Mouse (Mus musculus) Patski (cell line): ENCODE data around the gene Unc5cl. TPM values are rescaled to one million over a fixed set of nuclear protein-coding genes. Genes with fewer than 3 reads are reported as not detected.
A peak's percentile ranks its signal among the peaks of the same experiment; 100 is the strongest.

Experiments used
- ATAC-seq: fragments of 100-300 bp; one replicate; pipeline ENCODE4 v1.8.0; 2021
- CTCF ChIA-PET: fragments of 350-600 bp; sonication (Branson Sonifier 250); formaldehyde crosslinking; loops from one replicate; lab custom pipeline; 2022; ENCODE audit warnings: inconsistent platforms; lab: Charles Lee
- POLR2A ChIA-PET: fragments of 350-600 bp; sonication (Branson Sonifier 250); formaldehyde crosslinking; loops from one replicate; lab custom pipeline; 2022; ENCODE audit warnings: antibody characterized with exemption, inconsistent platforms; lab: Charles Lee
- DNase-seq: peaks from one replicate; pipeline ENCODE4 v3.0.0-alpha.2; 2011; ENCODE audit warnings: low read depth, low spot score
- H3K27me3 ChIP-seq: fragments of 371-371 bp; one replicate; pipeline ENCODE4 v1.5.1; 2021
- CTCF ChIP-seq: fragments of 100-300 bp; IDR thresholded peaks from one replicate; pipeline ENCODE4 v1.5.1; 2021
- in situ Hi-C: fragments of 300-500 bp; cut with MboI; formaldehyde crosslinking; loops from 3 replicates; pipeline ENCODE4 v1.11.1; 2018; ENCODE audit warnings: low pct_unique_long_range_greater_than_20kb, mixed read lengths
- polyA plus RNA-seq: library from polyadenylated mRNA; unstranded; gene quantifications from one replicate; pipeline ENCODE4 v1.2.3, GENCODE M21; 2021

The Unc5cl gene
- polyA plus RNA-seq, 1 experiment from 2014 or later, result 0.05 TPM

GRCm38 (mm10) chr17:48417521-48417920 is 37.2 kb upstream of the Unc5cl start:
- in situ Hi-C loops, result loop anchor here (10.0 kb wide), 1 partner anchor 987 kb away; no protein-coding TSS in a partner anchor
- TF ChIP-seq CTCF, result no peak
- DNase-seq (no peak), ATAC-seq (no peak)
- H3K27me3 ChIP-seq, result no peaks in the 10 kb centered on the region
- ChIA-PET POLR2A (no interaction called here), CTCF (interaction anchor here (1.4 to 1.9 kb wide), 2 partner anchors 50 to 185 kb away, joined by 4 to 5 read pairs; no protein-coding TSS in a partner anchor)

DNA sequence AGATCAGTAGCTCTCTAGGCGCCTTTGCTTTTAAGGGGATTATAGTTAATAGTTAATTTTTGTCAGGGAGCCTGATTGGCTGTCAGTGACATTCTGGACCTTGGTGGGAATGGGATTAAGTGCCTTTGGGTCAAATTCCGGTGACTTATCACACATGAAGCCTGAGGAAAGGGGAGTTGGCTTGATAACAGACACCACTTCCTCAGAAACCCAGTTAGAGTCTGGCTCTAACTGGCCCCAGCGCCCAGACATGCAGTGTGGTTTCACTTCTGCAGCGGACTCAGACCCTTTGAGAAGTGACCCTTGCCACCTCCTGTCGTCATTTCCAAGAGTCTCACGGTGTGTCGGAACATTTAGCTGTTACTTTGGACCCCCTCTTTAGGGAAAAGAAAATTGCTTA is 36.5 kb upstream of the Unc5cl start:
- DNase-seq (no peak), ATAC-seq (peak; percentile 27)
- ChIA-PET POLR2A (no interaction called here), CTCF (interaction anchor here (1.4 to 1.9 kb wide), 2 partner anchors 49 to 184 kb away, joined by 4 to 5 read pairs; no protein-coding TSS in a partner anchor)
- in situ Hi-C loops, result loop anchor here (10.0 kb wide), 1 partner anchor 987 kb away; no protein-coding TSS in a partner anchor
- no peaks in the 10 kb centered on the region for H3K27me3 ChIP-seq
- no peak for TF ChIP-seq CTCF

DNA sequence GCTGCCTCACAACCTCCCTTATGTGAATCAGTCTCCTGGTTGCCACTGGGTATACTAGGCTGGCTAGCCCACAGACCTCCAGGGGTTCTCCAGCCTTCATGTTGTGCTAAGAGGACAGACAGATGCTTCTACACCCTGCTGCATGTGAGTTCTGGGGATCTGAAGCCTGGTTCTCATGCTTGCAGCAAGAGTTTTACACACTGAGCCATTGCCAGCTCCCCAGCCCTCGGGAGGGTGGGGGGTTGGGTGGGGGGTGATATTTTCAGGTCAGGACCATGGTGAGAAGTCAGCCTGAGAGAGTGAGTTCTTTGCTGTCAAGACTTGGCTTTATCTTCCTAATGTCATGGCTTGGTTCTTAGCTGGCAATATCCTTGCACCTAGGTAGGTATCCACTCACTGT is 35.9 kb upstream of the Unc5cl start:
- no peaks in the 10 kb centered on the region for H3K27me3 ChIP-seq
- in situ Hi-C loops, result loop anchor here (10.0 kb wide), 1 partner anchor 986 kb away; no protein-coding TSS in a partner anchor
- DNase-seq (no peak), ATAC-seq (no peak)
- TF ChIP-seq CTCF, result no peak
- ChIA-PET CTCF (interaction anchor here (1.4 to 1.9 kb wide), 2 partner anchors 49 to 183 kb away, joined by 4 to 5 read pairs; no protein-coding TSS in a partner anchor), POLR2A (no interaction called here)

DNA sequence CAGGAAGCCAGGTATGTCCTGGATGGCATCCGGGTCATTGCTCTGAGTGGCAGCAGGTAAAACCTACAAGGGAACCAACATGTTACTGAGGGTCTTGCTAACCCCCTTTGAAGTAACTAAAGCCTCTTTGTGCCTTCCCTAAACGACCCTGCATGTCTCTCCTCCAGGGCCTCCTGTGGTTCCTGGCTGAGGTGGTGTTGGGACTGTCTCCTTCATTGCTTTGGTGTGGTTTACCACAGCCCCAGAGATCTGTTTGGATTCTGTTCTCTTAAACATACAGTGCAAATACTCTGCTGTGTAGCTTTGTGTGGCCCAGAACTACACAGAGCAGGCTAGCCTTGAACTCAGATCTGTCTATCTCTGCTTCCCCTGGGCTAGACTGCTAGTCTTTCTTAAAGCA is 35.1 kb upstream of the Unc5cl start:
- no peak for TF ChIP-seq CTCF
- in situ Hi-C loops, result loop anchor here (10.0 kb wide), 1 partner anchor 985 kb away; no protein-coding TSS in a partner anchor
- ATAC-seq (no peak), DNase-seq (no peak)
- CTCF ChIA-PET, result interaction anchor here (1.9 kb wide), 1 partner anchor 48 kb away, joined by 5 read pairs; no protein-coding TSS in a partner anchor
- POLR2A ChIA-PET, result no interaction called here
- H3K27me3 ChIP-seq, result no peaks in the 10 kb centered on the region

GRCm38 (mm10) chr17:48424237-48424636 is 30.5 kb upstream of the Unc5cl start:
- CTCF ChIA-PET, result no interaction called here
- no peak for DNase-seq
- POLR2A ChIA-PET, result no interaction called here
- in situ Hi-C loops, result no loop called here
- no peak for TF ChIP-seq CTCF
- H3K27me3 ChIP-seq, result no peaks in the 10 kb centered on the region
- ATAC-seq, result no peak

- no peaks in the 10 kb centered on the region for H3K27me3 ChIP-seq
- in situ Hi-C loops, result no loop called here
- no peak for DNase-seq
- no peak for TF ChIP-seq CTCF
- no peak for ATAC-seq
- ChIA-PET POLR2A (no interaction called here), CTCF (interaction anchor here (0.9 kb wide), 1 partner anchor 16 kb away, joined by 3 read pairs; no protein-coding TSS in a partner anchor)
Observed at GRCm38 (mm10) chr17:48425823-48426612, 28.7 kb upstream of the Unc5cl start.

GRCm38 (mm10) chr17:48426991-48427750 is 27.5 kb upstream of the Unc5cl start:
- no peak for ATAC-seq
- in situ Hi-C loops, result no loop called here
- no peaks in the 10 kb centered on the region for H3K27me3 ChIP-seq
- DNase-seq, result no peak
- TF ChIP-seq CTCF, result no peak
- CTCF ChIA-PET, result no interaction called here
- POLR2A ChIA-PET, result no interaction called here

DNA sequence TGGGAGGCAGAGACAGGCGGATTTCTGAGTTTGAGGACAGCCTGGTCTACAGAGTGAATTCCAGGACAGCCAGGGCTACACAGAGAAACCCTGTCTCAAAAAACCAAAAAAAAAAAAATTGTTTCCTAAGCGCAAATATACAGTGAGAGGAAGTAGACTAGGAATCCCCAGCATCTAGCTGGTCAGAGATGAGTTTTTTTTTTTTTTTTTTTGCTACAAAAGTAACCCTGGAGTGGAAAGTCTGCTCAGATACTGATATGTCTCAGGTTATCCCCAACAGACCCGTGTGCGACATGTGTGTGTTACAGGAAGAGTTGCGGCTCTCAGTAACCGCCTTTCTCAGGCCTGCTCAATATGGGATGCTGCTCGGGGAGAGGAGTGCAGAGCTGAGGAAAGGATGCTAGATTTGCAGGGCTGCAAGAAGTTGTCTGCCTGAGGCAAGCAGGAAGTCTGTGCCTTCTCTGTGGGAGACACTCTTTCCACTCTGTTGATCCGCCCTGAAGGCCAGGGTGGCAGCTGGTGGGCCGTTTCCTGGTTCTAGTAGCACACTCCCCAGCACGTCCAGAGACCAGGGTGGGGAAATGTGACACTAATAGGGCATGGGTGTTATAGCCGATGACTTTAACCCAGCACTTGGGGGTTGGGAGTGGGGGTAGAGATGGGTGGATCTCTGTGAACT is 26.7 kb upstream of the Unc5cl start:
- ChIA-PET POLR2A (no interaction called here), CTCF (no interaction called here)
- peak; percentile 37 for ATAC-seq
- DNase-seq, result no peak
- no peak for TF ChIP-seq CTCF
- in situ Hi-C loops, result no loop called here
- no peaks in the 10 kb centered on the region for H3K27me3 ChIP-seq

- TF ChIP-seq CTCF, result no peak
- DNase-seq (no peak), ATAC-seq (peak; percentile 86)
- H3K27me3 ChIP-seq, result no peaks in the 10 kb centered on the region
- CTCF ChIA-PET, result interaction anchor here (2.3 kb wide), 1 partner anchor 12 kb away, joined by 8 read pairs; no protein-coding TSS in a partner anchor
- in situ Hi-C loops, result no loop called here
- POLR2A ChIA-PET, result no interaction called here
Observed at GRCm38 (mm10) chr17:48430394-48430793, 24.3 kb upstream of the Unc5cl start.

DNA sequence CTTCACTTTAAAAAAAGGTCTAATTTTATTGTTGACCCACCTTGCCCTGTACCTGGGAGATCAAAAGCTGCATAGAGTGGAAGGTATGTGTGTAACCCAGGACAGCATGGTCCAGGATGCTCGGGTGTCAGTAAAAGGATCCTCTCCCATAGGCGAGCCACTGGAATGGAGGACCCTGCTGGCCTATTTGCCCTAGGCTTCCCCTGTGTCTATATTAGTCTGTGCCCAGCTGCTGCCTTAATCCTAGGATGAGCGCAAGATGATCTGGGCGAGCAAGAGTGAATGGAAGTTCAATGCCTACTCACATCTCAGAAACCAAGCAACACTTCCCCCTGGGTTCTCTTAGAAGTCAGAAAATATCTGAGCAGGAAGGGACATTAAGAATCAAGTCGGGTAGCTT is 23.6 kb upstream of the Unc5cl start:
- no peaks in the 10 kb centered on the region for H3K27me3 ChIP-seq
- CTCF ChIA-PET, result interaction anchor here (2.3 kb wide), 1 partner anchor 12 kb away, joined by 8 read pairs; no protein-coding TSS in a partner anchor
- in situ Hi-C loops, result no loop called here
- POLR2A ChIA-PET, result no interaction called here
- ATAC-seq (no peak), DNase-seq (no peak)
- no peak for TF ChIP-seq CTCF
